Mouse (Mus musculus) mature B cell (primary cell): ENCODE results near the gene Vps52.
"Not testable (repeated sequence)": the region's sequence is repeated elsewhere in the genome, so short reads cannot be mapped to it uniquely, and the experiment has no call there.

Experiments used
- in situ Hi-C: fragments of 300-500 bp; cut with MboI; formaldehyde crosslinking; loops from 2 replicates; pipeline ENCODE4 v1.14.3; 2019

Vps52 gene

DNA sequence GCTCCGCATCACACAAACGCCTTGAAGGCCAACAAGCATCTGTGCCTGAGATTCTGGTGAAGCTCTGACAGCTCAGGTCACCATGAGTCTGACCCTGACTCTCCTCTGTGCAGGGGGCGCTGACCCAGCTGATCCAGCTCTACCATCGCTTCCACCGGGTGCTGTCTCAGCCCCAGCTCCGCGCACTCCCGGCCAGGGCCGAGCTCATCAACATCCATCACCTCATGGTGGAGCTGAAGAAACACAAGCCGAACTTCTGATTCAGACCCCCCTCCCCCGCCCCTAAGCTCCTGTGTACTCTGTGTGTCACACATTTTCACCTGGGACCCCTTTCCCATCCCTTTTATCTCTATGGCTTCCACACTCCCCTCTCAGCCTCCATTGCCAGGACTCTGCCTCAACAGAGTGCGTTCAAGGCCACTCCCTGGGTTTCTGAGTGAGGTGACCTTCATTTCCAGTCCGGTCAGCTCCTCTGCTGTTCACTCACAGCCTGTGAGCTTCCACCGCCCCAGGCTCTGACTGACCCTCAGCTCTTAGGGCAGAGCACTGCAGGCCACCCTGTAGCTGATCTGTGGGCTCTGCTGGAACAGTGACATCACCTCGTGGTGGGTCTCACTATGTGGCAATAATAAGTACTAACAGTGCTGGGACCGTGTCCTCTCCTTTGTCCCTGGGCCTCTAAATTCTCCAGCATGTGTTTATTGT is 10.4 kb downstream of the Vps52 start:
- in situ Hi-C loops: no loop called here

DNA sequence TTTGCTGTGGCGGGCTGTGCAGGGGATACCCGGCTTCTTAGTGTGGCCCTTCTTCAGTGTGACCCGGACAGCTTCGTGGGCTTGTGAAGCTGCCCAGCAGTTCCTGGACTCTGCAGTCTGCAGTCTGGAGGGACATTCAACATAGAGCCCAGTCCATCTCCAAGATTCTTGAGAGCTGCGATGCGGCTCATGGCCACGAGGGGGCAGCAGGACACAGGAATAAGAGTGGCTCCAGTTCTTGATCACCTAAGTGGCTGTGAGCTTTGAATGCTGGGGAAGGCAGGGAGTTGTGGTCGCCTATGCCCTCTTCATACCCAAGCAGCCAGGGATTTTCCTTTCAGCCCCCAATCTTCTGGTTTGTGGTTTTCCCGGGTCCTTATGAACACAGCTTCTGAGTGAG is 12.9 kb downstream of the Vps52 start:
- in situ Hi-C loops: no loop called here

DNA sequence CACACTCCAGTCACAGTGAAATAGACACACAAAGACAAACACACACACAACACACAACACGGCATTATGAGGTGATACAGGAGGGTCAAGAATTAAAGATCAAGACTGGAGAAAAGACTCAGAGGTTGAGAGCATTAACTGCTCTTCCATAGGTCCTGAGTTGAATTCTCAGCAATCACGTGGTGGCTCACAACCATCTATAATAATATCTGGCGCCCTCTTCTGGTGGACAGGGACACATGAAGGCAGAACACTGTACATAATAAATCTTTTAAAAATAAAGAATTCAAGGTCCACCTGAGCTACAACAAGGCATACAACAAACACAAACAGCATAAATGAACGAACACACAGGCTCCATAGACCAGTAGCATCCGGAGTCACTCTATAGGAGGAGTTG is 13.3 kb downstream of the Vps52 start:
- in situ Hi-C loops: no loop called here

DNA sequence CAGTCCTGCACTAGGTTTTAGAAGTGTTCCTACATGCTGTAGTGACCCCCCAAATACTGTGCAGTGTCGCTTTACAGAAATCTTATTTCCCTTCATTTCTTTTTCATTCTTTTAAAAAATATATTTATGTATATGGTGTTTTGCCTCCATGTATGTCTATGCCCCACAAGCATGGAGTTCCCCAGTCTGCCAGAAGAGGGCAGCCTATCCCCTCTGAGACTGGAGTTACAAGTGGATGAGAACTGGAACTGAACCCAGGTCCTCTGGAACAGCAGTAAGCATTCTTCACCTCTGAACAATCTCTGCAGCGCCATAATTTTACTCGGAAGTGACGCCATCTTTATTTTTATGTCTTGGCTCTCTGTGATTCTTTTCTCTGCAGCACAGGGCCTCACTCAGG is 13.8 kb downstream of the Vps52 start:
- in situ Hi-C loops: no loop called here

GRCm38 (mm10) chr17:33972691-33973090 is 17.1 kb downstream of the Vps52 start:
- in situ Hi-C loops: no loop called here

- in situ Hi-C loops: no loop called here
These were observed 18.0 kb downstream of the Vps52 start for GRCm38 (mm10) chr17:33973572-33973971.

GRCm38 (mm10) chr17:33977861-33978557 is 22.4 kb downstream of the Vps52 start:
- in situ Hi-C loops: no loop called here

GRCm38 (mm10) chr17:33978631-33979031 is 23.0 kb downstream of the Vps52 start:
- in situ Hi-C loops: no loop called here

GRCm38 (mm10) chr17:33979512-33980050 is 24.0 kb downstream of the Vps52 start:
- in situ Hi-C loops: no loop called here

- in situ Hi-C loops: no loop called here
These were observed 24.8 kb downstream of the Vps52 start for GRCm38 (mm10) chr17:33980181-33981035.

GRCm38 (mm10) chr17:33981192-33981909 is 25.7 kb downstream of the Vps52 start:
- in situ Hi-C loops: not testable (repeated sequence)

DNA sequence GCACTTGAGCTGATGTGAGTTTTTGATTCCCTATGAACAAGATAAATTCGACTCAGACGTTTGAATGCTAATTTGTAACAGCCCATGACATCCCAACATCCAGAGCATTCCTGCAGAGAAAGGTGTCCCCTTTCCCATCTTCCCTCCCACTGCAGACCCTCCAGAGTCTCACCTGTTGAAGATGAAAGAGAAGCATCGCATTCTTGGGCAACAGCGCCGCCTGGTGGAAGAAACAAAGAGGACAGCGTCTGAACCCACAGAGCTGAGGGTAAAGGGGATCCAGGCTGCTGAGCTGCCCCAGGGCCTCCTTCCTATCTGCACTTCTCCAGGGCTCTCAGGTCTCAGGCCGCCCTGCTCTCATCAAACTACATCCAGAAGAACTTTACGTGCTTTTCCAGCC is 26.5 kb downstream of the Vps52 start:
- in situ Hi-C loops: not testable (repeated sequence)

DNA sequence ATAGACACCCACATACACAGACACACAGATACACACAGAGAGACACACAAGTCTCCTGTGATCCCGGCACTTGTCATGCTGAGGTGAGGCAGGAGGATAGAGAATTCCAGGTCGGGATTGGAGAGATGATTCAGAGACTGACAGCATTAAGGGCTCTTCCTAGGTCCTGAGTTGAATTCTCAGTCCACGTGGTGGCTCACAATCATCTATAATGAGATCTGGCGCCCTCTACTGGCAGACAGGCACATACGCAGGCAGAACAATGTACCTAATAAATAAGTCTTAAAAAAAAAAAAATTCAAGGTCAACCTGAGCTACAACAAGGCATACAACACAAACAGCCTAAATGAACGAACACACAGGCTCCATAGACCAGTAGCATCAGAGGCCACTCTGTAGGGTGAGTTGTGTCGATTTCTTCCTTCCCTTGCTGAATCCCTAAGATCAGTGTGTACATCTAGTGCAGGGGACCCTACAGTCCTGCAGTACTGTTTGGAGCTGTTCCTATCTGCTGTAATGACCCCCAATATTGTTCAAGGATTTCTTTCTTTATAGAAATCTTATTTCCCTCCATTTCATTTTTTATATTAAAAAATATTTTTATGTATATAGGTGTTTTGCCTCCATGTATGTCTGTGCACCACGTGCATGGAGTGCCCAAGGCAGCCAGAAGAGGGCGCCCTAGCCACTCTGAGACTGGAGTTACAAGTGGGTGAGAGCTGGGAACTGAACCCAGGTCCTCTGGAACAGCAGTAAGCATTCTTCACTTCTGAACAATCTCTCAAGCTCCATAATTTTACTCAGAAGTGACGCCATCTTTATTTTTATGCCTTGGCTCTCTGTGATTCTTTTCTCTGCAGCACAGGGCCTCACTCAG is 36.4 kb downstream of the Vps52 start:
- in situ Hi-C loops: no loop called here

DNA sequence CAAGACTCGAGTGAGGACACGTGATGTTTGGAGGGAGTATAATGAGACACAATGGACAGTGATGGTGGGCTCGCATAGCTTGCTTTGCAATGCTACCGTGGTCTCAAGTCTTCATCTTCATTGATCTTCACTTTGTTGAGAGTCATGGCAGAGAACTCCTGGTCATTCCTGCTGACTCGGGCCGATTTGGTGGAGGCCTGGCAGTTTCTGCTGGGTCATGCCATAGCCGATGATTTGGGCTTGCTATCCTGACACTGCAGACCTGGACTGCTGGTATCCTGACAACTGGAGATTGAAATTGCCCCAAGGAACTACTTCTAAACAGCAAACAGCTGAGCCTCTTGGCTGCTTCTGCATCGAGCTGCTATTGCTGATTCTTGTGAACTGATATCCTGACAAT is 39.3 kb downstream of the Vps52 start:
- in situ Hi-C loops: no loop called here

DNA sequence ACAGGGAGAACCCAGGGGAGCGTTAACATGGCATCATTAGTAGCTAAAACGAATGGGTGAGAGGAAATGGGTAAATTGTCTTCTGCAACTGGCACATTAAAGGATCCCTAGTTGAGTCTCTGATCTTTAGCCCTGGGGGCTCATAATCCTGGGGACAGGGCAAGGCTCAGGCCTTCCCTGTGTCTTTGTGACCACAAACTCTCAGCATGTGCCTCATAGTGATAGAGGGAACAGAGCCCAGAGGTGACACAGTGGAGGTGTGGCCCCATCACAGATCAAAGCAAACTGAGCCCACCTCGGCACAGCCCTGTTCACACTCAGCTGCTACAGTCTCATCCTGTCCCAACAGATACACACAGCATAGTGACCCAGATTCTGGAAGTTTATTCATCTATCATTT is 40.0 kb downstream of the Vps52 start:
- in situ Hi-C loops: no loop called here

DNA sequence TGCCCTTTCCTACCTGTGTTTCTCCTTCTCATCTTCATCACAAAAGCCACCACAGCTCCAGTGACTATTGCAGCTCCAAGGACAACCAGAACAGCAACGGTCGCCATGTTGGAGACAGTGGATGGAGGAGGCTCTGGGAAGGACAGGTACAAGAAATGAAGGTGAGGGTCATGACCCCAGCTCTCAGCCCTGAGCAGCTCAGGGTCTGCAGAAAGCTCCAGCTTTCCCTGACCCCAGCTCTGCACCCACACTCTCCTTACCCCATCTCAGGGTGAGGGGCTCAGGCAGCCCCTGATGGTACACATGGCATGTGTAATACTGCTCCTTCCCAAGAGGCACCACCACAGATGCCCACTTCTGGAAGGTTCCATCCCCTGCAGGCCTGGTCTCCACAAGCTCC is 41.4 kb downstream of the Vps52 start:
- in situ Hi-C loops: not testable (repeated sequence)

DNA sequence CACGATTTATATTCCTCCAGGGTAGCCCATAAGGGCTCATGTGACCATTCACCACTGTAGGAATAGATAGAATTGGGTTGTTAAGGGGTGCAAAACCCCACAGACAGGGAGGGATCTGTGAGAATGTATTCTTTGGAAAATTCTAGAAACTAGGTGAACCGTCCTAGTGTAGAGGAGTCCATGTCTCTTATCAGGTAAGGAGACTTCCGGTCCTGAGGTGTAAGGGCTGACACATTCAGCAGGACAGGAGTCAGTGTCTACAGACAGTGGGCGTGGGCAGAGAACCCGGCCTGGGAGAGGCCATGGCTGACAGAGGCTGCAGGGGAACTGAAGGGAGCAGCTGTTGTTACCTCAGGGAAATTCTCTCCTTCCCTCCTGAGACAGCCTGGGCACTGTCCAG is 43.1 kb downstream of the Vps52 start:
- in situ Hi-C loops: not testable (repeated sequence)

DNA sequence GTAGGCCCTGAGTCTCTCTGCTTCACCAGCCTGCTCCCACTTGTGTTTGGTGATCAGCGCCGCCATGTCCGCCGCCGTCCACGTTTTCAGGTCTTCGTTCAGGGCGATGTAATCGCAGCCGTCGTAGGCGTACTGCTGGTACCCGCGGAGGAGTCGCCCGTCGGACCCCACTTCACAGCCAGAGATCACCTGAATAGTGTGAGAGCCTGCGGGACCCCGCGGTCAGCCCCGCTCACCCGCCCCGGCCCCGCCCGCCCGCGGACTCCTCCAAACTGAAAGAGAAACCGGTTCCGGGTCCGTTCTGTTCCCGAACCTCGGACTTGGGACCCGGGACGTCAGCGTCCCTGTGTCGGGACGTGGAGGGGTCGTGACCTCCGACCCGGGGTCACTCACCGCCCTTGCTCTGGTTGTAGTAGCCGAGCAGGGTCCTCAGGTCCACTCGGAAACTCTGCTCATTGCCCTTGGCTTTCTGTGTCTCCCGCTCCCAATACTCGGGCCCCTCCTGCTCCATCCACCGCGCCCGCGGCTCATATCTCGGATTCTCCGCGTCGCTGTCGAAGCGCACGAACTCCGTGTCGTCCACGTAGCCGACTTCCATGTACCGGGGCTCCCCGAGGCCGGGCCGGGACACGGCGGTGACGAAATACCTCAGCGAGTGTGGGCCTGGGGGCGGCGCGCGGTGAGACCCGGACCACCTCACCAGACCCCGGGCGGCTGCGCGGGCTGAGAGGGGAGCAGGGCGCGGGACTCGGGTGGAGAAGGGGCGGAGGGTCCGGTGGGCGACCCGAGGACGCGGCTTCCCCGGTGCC is 43.9 kb downstream of the Vps52 start:
- in situ Hi-C loops: no loop called here

DNA sequence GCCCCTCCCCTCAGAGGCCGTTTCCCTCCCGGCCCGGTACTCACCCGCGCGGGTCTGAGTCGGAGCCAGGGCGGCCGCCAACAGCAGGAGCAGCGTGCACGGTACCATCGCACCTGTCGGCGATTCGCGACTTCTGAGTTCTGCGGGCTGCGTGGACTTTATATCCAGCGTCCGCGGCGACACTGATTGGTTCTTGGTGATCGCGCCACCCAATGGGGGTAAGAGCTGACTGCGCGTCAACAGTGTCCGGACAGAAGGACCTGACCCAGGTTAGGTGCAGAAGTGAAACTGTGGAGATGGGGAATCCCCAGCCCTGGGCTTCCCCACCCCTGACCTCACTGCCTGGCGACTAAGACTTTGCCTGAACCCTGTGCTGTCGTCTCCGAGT is 44.5 kb downstream of the Vps52 start, which contains the start of gene H2-K1:
Gene H2-K1 (minus strand): TSS at position 198 of the 388 bp plus-strand sequence.
- in situ Hi-C loops: no loop called here

GRCm38 (mm10) chr17:34000796-34001195 is 45.2 kb downstream of the Vps52 start:
- in situ Hi-C loops: not testable (repeated sequence)
